Mouse (Mus musculus): ENCODE results near the gene Rwdd4a. TPM values are rescaled to one million over a fixed set of nuclear protein-coding genes. Genes with fewer than 3 reads are reported as not detected.
A peak's percentile ranks its signal among the peaks of the same experiment; 100 is the strongest.

Rwdd4a gene
- total and polyA plus RNA-seq, 2 experiments from 2014 or later = 18.6 to 29.1 TPM

DNA sequence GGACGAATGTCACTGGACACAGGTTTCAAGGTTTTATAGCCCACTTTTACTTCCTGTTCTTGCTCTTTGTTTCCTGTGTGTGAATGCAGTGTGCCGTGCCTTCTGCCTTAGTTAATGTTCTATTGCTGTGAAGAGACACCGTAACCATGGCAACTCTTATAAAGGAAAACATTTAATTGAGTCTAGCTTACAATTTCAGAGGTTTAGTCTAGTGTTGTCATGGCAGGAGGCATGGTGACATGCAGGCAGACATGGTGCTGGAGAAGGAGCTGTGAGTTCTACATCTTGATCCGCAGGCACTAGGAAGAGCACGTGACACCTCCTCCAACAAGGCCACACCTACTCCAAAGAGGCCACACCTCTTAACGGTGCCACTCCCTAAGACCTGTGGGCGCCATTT is 48.0 kb downstream of the Rwdd4a start:
- ATAC-seq (peak; percentile 93), DNase-seq (peak; percentile 31)
- WGBS = 65% methylated on average over 7 of the region's 7 CpGs
- Histone ChIP-seq H3K36me3 (ENCODE audit: insufficient read depth) (no peaks in the 10 kb centered on the region), H3K27me3 (ENCODE audit: insufficient read depth, low read length) (no peaks in the 10 kb centered on the region), H3K4me1 (ENCODE audit: insufficient read depth) (no peaks in the 10 kb centered on the region), H3K4me3 (ENCODE audit: low read depth, low read length) (no peak overlapping the region), H3K27ac (ENCODE audit: low read depth, low read length) (no peak overlapping the region), H3K9ac (no peak overlapping the region), H3K4me2 (ENCODE audit: low read depth) (no peak overlapping the region), H3K9me3 (ENCODE audit: low read length) (no peaks in the 10 kb centered on the region)
- no peak for TF ChIP-seq CTCF (IDR thresholded peaks at IDR 0.05; ENCODE audit: low read depth)

DNA sequence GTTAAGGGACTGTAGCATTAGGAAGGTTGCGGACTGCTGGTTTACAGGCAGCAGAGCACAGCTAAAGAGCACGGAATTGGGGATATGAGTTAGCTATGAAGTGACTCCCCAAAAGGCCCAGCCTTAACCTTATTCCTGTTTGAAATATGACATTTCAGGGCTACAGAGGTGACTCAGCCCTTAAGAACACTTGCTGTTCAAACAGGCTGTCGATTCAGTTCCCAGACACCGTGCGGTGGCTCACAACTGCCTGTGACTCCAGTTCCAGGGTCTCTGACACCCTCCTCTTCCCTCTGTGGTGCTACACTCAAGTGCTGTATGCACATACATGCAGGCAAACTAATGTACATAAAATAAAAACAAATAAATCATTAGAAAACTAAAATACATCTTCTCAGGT is 55.2 kb downstream of the Rwdd4a start:
- no peak for TF ChIP-seq CTCF (IDR thresholded peaks at IDR 0.05; ENCODE audit: low read depth)
- H3K9ac ChIP-seq = no peak overlapping the region
- ATAC-seq = no peak
- no peak for DNase-seq
- no peak overlapping the region for H3K4me3 ChIP-seq (ENCODE audit: low read depth, low read length)
- H3K36me3 ChIP-seq (ENCODE audit: insufficient read depth) = no peaks in the 10 kb centered on the region
- H3K4me2 ChIP-seq (ENCODE audit: low read depth) = no peak overlapping the region
- H3K27ac ChIP-seq (ENCODE audit: low read depth, low read length) = no peak overlapping the region
- 92% methylated on average over 5 of the region's 5 CpGs for WGBS
- H3K4me1 ChIP-seq (ENCODE audit: insufficient read depth) = no peaks in the 10 kb centered on the region
- H3K9me3 ChIP-seq (ENCODE audit: low read length) = no peaks in the 10 kb centered on the region
- no peaks in the 10 kb centered on the region for H3K27me3 ChIP-seq (ENCODE audit: insufficient read depth, low read length)

DNA sequence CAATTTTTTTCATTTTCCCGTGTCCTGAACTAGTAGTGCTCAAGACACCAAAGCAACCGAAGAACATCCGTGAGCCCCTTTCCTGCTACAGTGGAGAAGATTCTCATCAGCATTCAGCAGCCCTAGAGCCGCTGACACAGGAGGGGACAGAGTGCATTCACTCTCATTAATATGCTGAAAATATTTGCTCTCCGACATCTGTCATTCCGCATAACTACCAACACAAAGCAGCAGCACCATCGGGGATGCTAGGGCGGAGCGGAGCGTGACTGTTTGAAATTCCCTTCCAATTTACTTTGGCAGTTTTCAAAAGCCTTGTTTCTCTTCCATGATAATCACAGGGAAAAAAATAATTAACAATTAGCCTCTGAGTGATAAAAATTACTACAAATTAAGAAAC is 56.9 kb downstream of the Rwdd4a start:
- no peak for TF ChIP-seq CTCF (IDR thresholded peaks at IDR 0.05; ENCODE audit: low read depth)
- DNase-seq (peak; percentile 18), ATAC-seq (0 out of 2 replicates have a peak, but pooled peaks have one; percentile 23)
- Histone ChIP-seq H3K27me3 (ENCODE audit: insufficient read depth, low read length) (no peaks in the 10 kb centered on the region), H3K4me1 (ENCODE audit: insufficient read depth) (no peaks in the 10 kb centered on the region), H3K36me3 (ENCODE audit: insufficient read depth) (no peaks in the 10 kb centered on the region), H3K9ac (no peak overlapping the region), H3K4me3 (ENCODE audit: low read depth, low read length) (no peak overlapping the region), H3K4me2 (ENCODE audit: low read depth) (no peak overlapping the region), H3K27ac (ENCODE audit: low read depth, low read length) (no peak overlapping the region), H3K9me3 (ENCODE audit: low read length) (no peaks in the 10 kb centered on the region)
- 42% methylated on average over 10 of the region's 10 CpGs for WGBS

DNA sequence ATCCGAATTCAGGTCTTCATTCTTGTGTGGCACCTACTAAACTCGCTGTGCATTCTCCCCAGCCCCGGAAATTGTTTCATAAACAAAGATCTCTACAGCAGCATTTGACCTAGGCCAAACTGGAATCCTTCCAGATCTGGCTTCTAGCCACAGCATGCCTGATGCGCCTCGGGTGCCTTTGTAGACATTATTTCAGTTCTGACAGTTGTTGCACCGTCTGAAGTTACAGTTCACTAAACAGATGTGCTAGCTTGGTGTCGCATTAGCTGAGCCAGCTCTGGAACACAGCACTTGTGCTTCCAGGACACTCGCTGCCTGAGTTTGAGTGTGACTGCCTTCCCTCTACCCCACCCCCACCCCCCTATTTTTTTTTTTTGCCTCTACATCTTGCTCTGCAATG is 67.2 kb downstream of the Rwdd4a start:
- DNase-seq = no peak
- no peak overlapping the region for H3K27ac ChIP-seq (ENCODE audit: low read depth, low read length)
- ATAC-seq = no peak
- no peak overlapping the region for H3K4me2 ChIP-seq (ENCODE audit: low read depth)
- no peak overlapping the region for H3K9ac ChIP-seq
- WGBS = 58% methylated on average over 8 of the region's 8 CpGs
- H3K9me3 ChIP-seq (ENCODE audit: low read length) = no peaks in the 10 kb centered on the region
- H3K36me3 ChIP-seq (ENCODE audit: insufficient read depth) = no peaks in the 10 kb centered on the region
- H3K4me1 ChIP-seq (ENCODE audit: insufficient read depth) = no peaks in the 10 kb centered on the region
- no peaks in the 10 kb centered on the region for H3K27me3 ChIP-seq (ENCODE audit: insufficient read depth, low read length)
- TF ChIP-seq CTCF (IDR thresholded peaks at IDR 0.05; ENCODE audit: low read depth) = no peak
- no peak overlapping the region for H3K4me3 ChIP-seq (ENCODE audit: low read depth, low read length)

Small RNA genes lying within 50 kb of the gene (microRNA-seq; reads per million reads assigned to microRNA genes)
- gene Gm27409 = 0 reads per million in 2 experiments

Other genes with a start within 250 kb of the Rwdd4a start
- gene Stox2, start 87.3 kb upstream of the Rwdd4a start, total RNA-seq (2014; rRNA removed) = 76.2 and 85.6 TPM in 2 replicates
- 26.3 and 39.9 TPM in 2 replicates for gene Stox2, start 87.3 kb upstream of the Rwdd4a start, polyA plus RNA-seq (2015; fragmentation: Nextera tagmentation; extraction: Ambion mirVana)
- gene Trappc11, start 194 bp upstream of the Rwdd4a start, total RNA-seq (2014; rRNA removed) = 43.9 and 48.7 TPM in 2 replicates
- 20.9 and 26.0 TPM in 2 replicates for gene Trappc11, start 194 bp upstream of the Rwdd4a start, polyA plus RNA-seq (2015; fragmentation: Nextera tagmentation; extraction: Ambion mirVana)
- gene Ing2, start 141.9 kb downstream of the Rwdd4a start, total RNA-seq (2014; rRNA removed) = 8.9 TPM in 2 replicates
- 11.1 and 13.1 TPM in 2 replicates for gene Ing2, start 141.9 kb downstream of the Rwdd4a start, polyA plus RNA-seq (2015; fragmentation: Nextera tagmentation; extraction: Ambion mirVana)
- gene Cdkn2aip, start 180.3 kb downstream of the Rwdd4a start, total RNA-seq (2014; rRNA removed) = 29.5 and 31.1 TPM in 2 replicates
- 24.0 and 24.4 TPM in 2 replicates for gene Cdkn2aip, start 180.3 kb downstream of the Rwdd4a start, polyA plus RNA-seq (2015; fragmentation: Nextera tagmentation; extraction: Ambion mirVana)